Mouse (Mus musculus) lung, postnatal 0 days (tissue): Measurements from ENCODE around the gene Styxl1. TPM values are rescaled to one million over a fixed set of nuclear protein-coding genes. Genes with fewer than 3 reads are reported as not detected.
A peak's percentile ranks its signal among the peaks of the same experiment; 100 is the strongest.

Source experiments
- ATAC-seq: fragments of 200-750 bp; cut with Nextera tagmentation; 2 replicates; pipeline ENCODE4 v1.8.0; 2017; ENCODE audit warnings: moderate library complexity
- DNase-seq: peaks from one replicate; pipeline ENCODE4 v3.0.0-alpha.2; 2016; ENCODE audit warnings: low spot score
- H3K27ac ChIP-seq: fragments of 300-500 bp; sonication (generic); 2 replicates; pipeline ENCODE4 v1.5.1; 2014; ENCODE audit warnings: antibody characterized with exemption, mild to moderate bottlenecking, low read length, mixed read lengths
- H3K27me3 ChIP-seq: fragments of 300-500 bp; sonication (generic); replicated peaks from 2 replicates; pipeline ENCODE4 v1.6.1; 2014; ENCODE audit warnings: low read length, mixed read lengths; ENCODE audit not compliant: insufficient read depth
- H3K36me3 ChIP-seq: fragments of 300-500 bp; sonication (generic); 2 replicates; pipeline ENCODE4 v1.6.1; 2014; ENCODE audit warnings: low read length, mixed read lengths; ENCODE audit not compliant: insufficient read depth
- H3K4me1 ChIP-seq: fragments of 300-500 bp; sonication (generic); 2 replicates; pipeline ENCODE4 v1.6.1; 2014; ENCODE audit warnings: antibody characterized with exemption, low read depth, low read length, mixed read lengths; ENCODE audit not compliant: insufficient read depth
- H3K4me2 ChIP-seq: fragments of 300-500 bp; sonication (generic); replicated peaks from 2 replicates; pipeline ENCODE4 v1.6.1; 2014; ENCODE audit warnings: low read depth, mild to moderate bottlenecking, low read length, moderate library complexity, mixed read lengths
- H3K4me3 ChIP-seq: fragments of 300-500 bp; sonication (generic); 2 replicates; pipeline ENCODE4 v1.5.1; 2014; ENCODE audit warnings: low read depth, low read length
- H3K9ac ChIP-seq: fragments of 300-500 bp; sonication (generic); replicated peaks from 2 replicates; pipeline ENCODE4 v1.6.1; 2014; ENCODE audit warnings: low read depth, mild to moderate bottlenecking
- H3K9me3 ChIP-seq: fragments of 300-500 bp; sonication (generic); 2 replicates; pipeline ENCODE4 v1.6.1; 2016; ENCODE audit warnings: low read length, mixed read lengths
- CTCF ChIP-seq: IDR thresholded peaks from 2 replicates; pipeline ENCODE4 v1.5.1; 2016; ENCODE audit warnings: antibody characterized with exemption, mild to moderate bottlenecking
- EP300 ChIP-seq: IDR thresholded peaks from 2 replicates; pipeline ENCODE4 v1.6.1; 2016; ENCODE audit warnings: antibody characterized with exemption, mild to moderate bottlenecking, control low read depth
- WGBS: fragments of 180-500 bp; shearing (Covaris S2); extraction: QIAGEN DNeasy Blood & Tissue Kit; methylation state at CpG from one replicate; pipeline ENCODE4 v1.1.7; 2014; 5-methylcytosine and 5-hydroxymethylcytosine counted together
- polyA plus RNA-seq: library from polyadenylated mRNA; unstranded; fragments of >200 nt; fragmentation: Nextera tagmentation; extraction: Ambion mirVana; gene quantifications from 2 replicates; pipeline ENCODE4 v1.2.1, GENCODE M21; 2015

The Styxl1 gene
- polyA plus RNA-seq, 1 experiment from 2014 or later, result 1.7 TPM

- no peak overlapping the region for H3K4me3 ChIP-seq
- no peaks in the 10 kb centered on the region for H3K9me3 ChIP-seq
- H3K9ac ChIP-seq, result no peak overlapping the region
- WGBS, result 40% methylated on average over 6 of the region's 6 CpGs
- ATAC-seq (no peak), DNase-seq (no peak)
- no peak overlapping the region; the same call in 1 of the 2 replicates for H3K4me2 ChIP-seq
- H3K4me1 ChIP-seq, result peaks cover 4% of the 10 kb centered on the region; the same call in 1 of the 2 replicates
- TF ChIP-seq CTCF (no peak), EP300 (no peak)
- H3K27me3 ChIP-seq, result no peaks in the 10 kb centered on the region
- H3K27ac ChIP-seq, result no peak overlapping the region
- peaks cover 17% of the 10 kb centered on the region for H3K36me3 ChIP-seq
These were observed 52.2 kb downstream of the Styxl1 start for GRCm38 (mm10) chr5:135725991-135726390.

DNA sequence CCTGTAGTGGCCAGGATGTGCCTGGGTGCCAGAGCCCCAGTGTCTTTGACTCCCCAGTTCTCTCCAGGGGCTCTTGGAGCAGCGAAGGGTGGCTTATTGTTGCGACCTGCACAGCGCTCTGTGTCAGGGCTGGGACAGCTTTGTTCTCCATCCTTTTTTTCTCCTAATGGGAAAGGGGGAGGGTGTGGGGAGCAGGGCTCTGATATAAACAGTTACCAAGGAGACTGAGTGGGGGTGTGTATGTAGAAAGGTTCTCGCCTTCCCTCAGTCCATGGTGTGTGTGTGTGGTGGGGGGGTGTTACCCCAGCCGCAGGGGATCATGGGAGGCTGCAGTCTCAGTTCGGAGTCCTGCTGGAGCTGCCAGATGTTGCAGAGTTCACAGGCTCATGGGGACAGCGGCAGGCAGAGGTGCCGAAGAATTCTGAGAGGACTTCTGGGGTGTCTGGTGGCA, 52.8 kb downstream of the Styxl1 start:
- Histone ChIP-seq H3K27me3 (no peaks in the 10 kb centered on the region), H3K4me2 (no peak overlapping the region; the same call in 1 of the 2 replicates), H3K9me3 (no peaks in the 10 kb centered on the region), H3K27ac (no peak overlapping the region; the same call in 1 of the 2 replicates), H3K4me3 (no peak overlapping the region), H3K4me1 (peaks cover 4% of the 10 kb centered on the region; the same call in 1 of the 2 replicates), H3K36me3 (peaks cover 12% of the 10 kb centered on the region; the same call in 1 of the 2 replicates), H3K9ac (no peak overlapping the region)
- DNase-seq (peak; percentile 65), ATAC-seq (peak; percentile 81)
- WGBS, result 31% methylated on average over 8 of the region's 8 CpGs
- TF ChIP-seq CTCF (no peak), EP300 (no peak)

- Histone ChIP-seq H3K27me3 (no peaks in the 10 kb centered on the region), H3K4me1 (peaks cover 4% of the 10 kb centered on the region; the same call in 1 of the 2 replicates), H3K36me3 (peaks cover 12% of the 10 kb centered on the region; the same call in 1 of the 2 replicates), H3K9me3 (no peaks in the 10 kb centered on the region), H3K9ac (no peak overlapping the region), H3K4me3 (no peak overlapping the region), H3K4me2 (no peak overlapping the region), H3K27ac (no peak overlapping the region; the same call in 1 of the 2 replicates)
- ATAC-seq (peak; percentile 46; the same call in 1 of the 2 replicates), DNase-seq (no peak)
- WGBS, result 40% methylated on average over 9 of the region's 9 CpGs
- no peak for TF ChIP-seq CTCF
- TF ChIP-seq EP300, result no peak
These were observed 53.5 kb downstream of the Styxl1 start for GRCm38 (mm10) chr5:135724536-135725322.

DNA sequence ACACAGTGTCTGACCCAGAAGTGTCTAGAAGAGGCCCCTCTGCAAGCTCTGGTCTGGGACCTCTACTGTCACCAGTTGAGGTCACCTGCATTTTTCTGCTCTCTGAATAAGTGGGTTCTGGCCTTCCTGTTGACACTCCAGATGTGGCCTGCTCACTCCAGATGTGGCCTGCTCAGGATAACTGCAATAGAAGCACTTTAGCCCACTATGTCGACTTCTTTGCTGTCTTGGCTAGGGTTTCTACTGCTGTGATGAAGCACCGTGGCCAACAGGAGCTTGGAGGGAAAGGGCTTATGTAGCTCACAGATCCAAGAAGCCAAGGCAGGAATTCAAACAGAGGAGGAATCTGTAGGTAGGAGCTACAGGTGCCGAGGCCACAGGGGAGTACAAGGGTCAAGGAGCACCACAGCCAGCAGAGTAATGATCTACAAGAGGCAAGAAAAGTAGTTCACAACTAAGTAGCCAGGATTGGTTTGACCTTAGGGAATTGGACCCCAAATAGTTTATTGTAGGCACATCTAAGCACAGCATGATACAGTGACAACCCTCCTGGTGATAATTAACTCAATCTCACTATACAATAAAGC, 54.9 kb downstream of the Styxl1 start:
- no peak for ATAC-seq
- H3K4me2 ChIP-seq, result no peak overlapping the region
- no peak overlapping the region for H3K4me3 ChIP-seq
- H3K9ac ChIP-seq, result no peak overlapping the region
- TF ChIP-seq EP300, result no peak
- no peak for TF ChIP-seq CTCF
- WGBS, result 53% methylated on average over 3 of the region's 3 CpGs
- H3K9me3 ChIP-seq, result no peaks in the 10 kb centered on the region
- DNase-seq, result no peak
- H3K27me3 ChIP-seq, result no peaks in the 10 kb centered on the region
- H3K4me1 ChIP-seq, result peaks cover 4% of the 10 kb centered on the region; the same call in 1 of the 2 replicates
- no peaks in the 10 kb centered on the region; the same call in 1 of the 2 replicates for H3K36me3 ChIP-seq
- no peak overlapping the region for H3K27ac ChIP-seq

GRCm38 (mm10) chr5:135722121-135722520, 56.1 kb downstream of the Styxl1 start:
- peaks cover 4% of the 10 kb centered on the region; the same call in 1 of the 2 replicates for H3K4me1 ChIP-seq
- ATAC-seq (peak; percentile 45), DNase-seq (peak; percentile 78)
- H3K4me2 ChIP-seq, result no peak overlapping the region
- 41% methylated on average over 11 of the region's 11 CpGs for WGBS
- TF ChIP-seq EP300, result peak; percentile 77
- TF ChIP-seq CTCF, result no peak
- no peak overlapping the region for H3K27ac ChIP-seq
- no peaks in the 10 kb centered on the region for H3K9me3 ChIP-seq
- no peak overlapping the region for H3K9ac ChIP-seq
- no peaks in the 10 kb centered on the region; the same call in 1 of the 2 replicates for H3K36me3 ChIP-seq
- no peak overlapping the region for H3K4me3 ChIP-seq
- no peaks in the 10 kb centered on the region for H3K27me3 ChIP-seq

- no peak for TF ChIP-seq EP300
- no peak for TF ChIP-seq CTCF
- Histone ChIP-seq H3K4me1 (peaks cover 4% of the 10 kb centered on the region; the same call in 1 of the 2 replicates), H3K27me3 (no peaks in the 10 kb centered on the region), H3K9ac (no peak overlapping the region), H3K4me2 (no peak overlapping the region), H3K36me3 (peaks cover 3% of the 10 kb centered on the region; the same call in 1 of the 2 replicates), H3K9me3 (no peaks in the 10 kb centered on the region), H3K27ac (no peak overlapping the region), H3K4me3 (no peak overlapping the region)
- no peak for DNase-seq
- WGBS, result 91% methylated on average over 8 of the region's 8 CpGs
- ATAC-seq, result no peak
These were observed 57.1 kb downstream of the Styxl1 start for GRCm38 (mm10) chr5:135721076-135721475.
